ENCODE assay signal across 15 mouse cellular contexts in genomic region chr2:91876000-91876805, GRCm38 (mm10). TPM values are rescaled to one million over a fixed set of nuclear protein-coding genes. Genes with fewer than 3 reads are reported as not detected.
DNase-seq lines count a peak whose midpoint lies in the region; ATAC-seq and TF ChIP-seq lines count a peak whose summit lies in the region.
"Had no signal": no experiment of that assay in that cellular context is flagged by ENCODE, and none has a peak within 500 bp of the region (broad histone marks: within the 10 kb centered on the region; RNA-seq: fewer than 3 reads in every experiment).

No protein-coding gene starts in this region.

- H3K4me2 ChIP-seq in liver, embryonic 14.5 days (ENCODE audit: low read depth) = 0 out of 2 replicates have a peak overlapping the region, but pooled peaks have one; percentile 18
- H3K4me2 ChIP-seq in liver, embryonic 16.5 days (ENCODE audit: low read depth, low read length) = peak overlapping the region; percentile 31; the same call in 1 of the 2 replicates
- H3K4me2 ChIP-seq: embryonic facial prominence, embryonic 13.5 days; forebrain, embryonic 12.5 days had no signal

- no peaks in the 10 kb centered on the region for H3K9me3 ChIP-seq in liver, embryonic 14.5 days (ENCODE audit: control insufficient read depth, low read length)
- no peaks in the 10 kb centered on the region for H3K9me3 ChIP-seq in liver, embryonic 16.5 days (replicated peaks; ENCODE audit: control insufficient read depth, low read length)
- H3K9me3 ChIP-seq: embryonic facial prominence, embryonic 13.5 days; forebrain, embryonic 12.5 days; heart, embryonic 10.5 days had no signal

- H3K36me3 ChIP-seq in liver, embryonic 14.5 days (replicated peaks; ENCODE audit: control insufficient read depth, insufficient read depth, low read depth) = no peaks in the 10 kb centered on the region
- no peaks in the 10 kb centered on the region; the same call in 1 of the 2 replicates for H3K36me3 ChIP-seq in liver, embryonic 16.5 days (ENCODE audit: control insufficient read depth, insufficient read depth)

- no peak overlapping the region for H3K9ac ChIP-seq in liver, embryonic 14.5 days (replicated peaks)
- H3K9ac ChIP-seq in liver, embryonic 16.5 days (ENCODE audit: low read depth, low read length) = no peak overlapping the region
- H3K9ac ChIP-seq: embryonic facial prominence, embryonic 13.5 days; forebrain, embryonic 12.5 days had no signal

- H3K4me3 ChIP-seq in liver, embryonic 14.5 days (ENCODE audit: insufficient read depth in 1 of 2, low read depth in 2 of 2, low read length in 2 of 2) = no peak overlapping the region
- H3K4me3 ChIP-seq in liver, embryonic 16.5 days (ENCODE audit: low read depth, low read length) = no peak overlapping the region
- H3K4me3 ChIP-seq in layer of hippocampus, adult 2 months = no peak overlapping the region
- H3K4me3 ChIP-seq: embryonic facial prominence, embryonic 13.5 days; forebrain, embryonic 12.5 days; heart, embryonic 10.5 days had no signal

- H3K27me3 ChIP-seq in liver, embryonic 14.5 days (ENCODE audit: control insufficient read depth, insufficient read depth, low read length) = no peaks in the 10 kb centered on the region
- no peaks in the 10 kb centered on the region for H3K27me3 ChIP-seq in liver, embryonic 16.5 days (ENCODE audit: control insufficient read depth, insufficient read depth, low read depth, low read length)
- H3K27me3 ChIP-seq: embryonic facial prominence, embryonic 13.5 days; forebrain, embryonic 12.5 days had no signal

- ATAC-seq in liver, embryonic 14.5 days (ENCODE audit: insufficient read depth) = no peak
- no peak for ATAC-seq in liver, embryonic 16.5 days (ENCODE audit: low read depth)

- 71% methylated on average over 9 of the region's 9 CpGs for WGBS in liver, embryonic 14.5 days (ENCODE audit: insufficient replicate concordance)
- WGBS in liver, embryonic 16.5 days (ENCODE audit: insufficient replicate concordance) = 61% methylated on average over 9 of the region's 9 CpGs

- no peak for DNase-seq in liver, embryonic 14.5 days (ENCODE audit: low read depth in 3 of 3, low spot score in 3 of 3)
- no peak for DNase-seq in liver
- peak; percentile 31 for DNase-seq in 3T3-L1 (ENCODE audit: low read depth, low spot score)
- DNase-seq in CD4-positive, CD25-positive, alpha-beta regulatory T cell, adult 2 months (ENCODE audit: low read depth, low spot score) = peak; percentile 64
- no peak for DNase-seq in cerebellum, postnatal 36 days
- DNase-seq in layer of hippocampus, adult 2 months (ENCODE audit: low spot score in 2 of 2) = no peak
- DNase-seq in thymus, postnatal 36 days = no peak
- DNase-seq: adrenal gland, postnatal 36 days; heart, postnatal 4 days had no signal

- H3K4me1 ChIP-seq in liver, embryonic 14.5 days (replicated peaks; ENCODE audit: control insufficient read depth in 2 of 2, insufficient read depth in 2 of 2, low read length in 1 of 2) = peaks cover 0 to 2% of the 10 kb centered on the region in 2 experiments; a peak in 3 of 4 replicates
- H3K4me1 ChIP-seq in liver, embryonic 16.5 days (ENCODE audit: control insufficient read depth, low read depth, low read length) = no peaks in the 10 kb centered on the region; the same call in none of the 2 replicates
- H3K4me1 ChIP-seq: embryonic facial prominence, embryonic 13.5 days had no signal

- TF ChIP-seq CTCF in liver, embryonic 14.5 days (IDR thresholded peaks at IDR 0.05; ENCODE audit: low read depth) = no peak
- no peak for TF ChIP-seq CTCF in layer of hippocampus, adult 2 months (conservative IDR thresholded peaks at IDR 0.05)

- TF ChIP-seq EP300 in liver, embryonic 14.5 days (IDR thresholded peaks at IDR 0.05; ENCODE audit: low read depth) = no peak

- no peak overlapping the region for H3K27ac ChIP-seq in liver, embryonic 14.5 days
- no peak overlapping the region for H3K27ac ChIP-seq in liver, embryonic 16.5 days (ENCODE audit: low read length)
- no peak overlapping the region for H3K27ac ChIP-seq in layer of hippocampus, adult 2 months
- H3K27ac ChIP-seq: embryonic facial prominence, embryonic 13.5 days; forebrain, embryonic 12.5 days; heart, embryonic 10.5 days; kidney, postnatal 0 days had no signal

RNA-seq across cellular contexts. Expression of gene Chrm4, which starts 50.8 kb away (rescaled TPM):
- polyA plus RNA-seq in liver, embryonic 14.5 days (2012; rRNA removed) = 0.06 and 0.08 TPM in 2 replicates
- polyA plus RNA-seq in liver, embryonic 14.5 days (2014; fragmentation: Nextera tagmentation; extraction: Ambion mirVana) = not detected in 2 replicates
- 0.06 TPM in 1 of 2 replicates, not detected in the other for polyA plus RNA-seq in liver, embryonic 16.5 days (2015; fragmentation: Nextera tagmentation; extraction: Ambion mirVana)
- 10 to 100 TPM; 22.1 to 26.0 TPM for total RNA-seq in layer of hippocampus, adult 2 months (2021)
- total RNA-seq: heart, postnatal 4 days had no signal
- polyA plus RNA-seq: intestine, embryonic 14.5 days; kidney, postnatal 0 days had no signal

RNA-seq across cellular contexts. Expression of gene Mdk, which starts 55.9 kb away (rescaled TPM):
- polyA plus RNA-seq in liver, embryonic 14.5 days (2012; rRNA removed) = 13.2 and 19.3 TPM in 2 replicates
- polyA plus RNA-seq in liver, embryonic 14.5 days (2014; fragmentation: Nextera tagmentation; extraction: Ambion mirVana) = 12.7 and 13.7 TPM in 2 replicates
- polyA plus RNA-seq in liver, embryonic 16.5 days (2015; fragmentation: Nextera tagmentation; extraction: Ambion mirVana) = 12.6 and 15.2 TPM in 2 replicates
- 10 to 100 TPM; 25.3 to 31.9 TPM for total RNA-seq in layer of hippocampus, adult 2 months (2021)

Comparison
In these comparisons a context has a peak if more than half of its experiments do, and no peak if none do; other contexts are left out.
1. DNase-seq: peak in 3T3-L1 (single experiment) and CD4-positive, CD25-positive, alpha-beta regulatory T cell, adult 2 months (single experiment); none in liver, embryonic 14.5 days (0 of 3), liver (single experiment), cerebellum, postnatal 36 days (0 of 2), layer of hippocampus, adult 2 months (0 of 2) and thymus, postnatal 36 days (0 of 2).